Mouse (Mus musculus) liver, adult 2 months (tissue): Measurements from ENCODE around the gene Ebf1.

Experiments
- CTCF ChIP-seq: fragments of 200-500 bp; IDR thresholded peaks from 2 replicates; pipeline ENCODE4 v1.5.1; 2011; ENCODE audit warnings: low read depth, low read length, control low read depth
- POLR2A ChIP-seq: fragments of 200-500 bp; IDR thresholded peaks from 2 replicates; pipeline ENCODE4 v1.6.1; 2011; ENCODE audit warnings: low read length, control low read depth; ENCODE audit not compliant: insufficient read depth; ENCODE audit errors: extremely low read depth

- no peak for TF ChIP-seq CTCF
- no peak for TF ChIP-seq POLR2A
Observed at GRCm38 (mm10) chr11:44923868-44924508, 306.9 kb downstream of the Ebf1 start.
